Mouse (Mus musculus) layer of hippocampus, postnatal 25 days (tissue): ENCODE measurements at regions not wholly inside any gene's neighbourhood (a gene's known extent, or its start where the extent isn't known, plus 50 kb on each side); places are given as distances from the start of the nearest gene placed in this dataset.

ENCODE experiments used
- DNase-seq, 2 experiments: peaks; one replicate each; pipeline ENCODE4 v3.0.0; 2022; ENCODE audit warnings: mixed read lengths in 2 of 2, low spot score in 1 of 2; ENCODE audit errors: extremely low spot score in 1 of 2

DNA sequence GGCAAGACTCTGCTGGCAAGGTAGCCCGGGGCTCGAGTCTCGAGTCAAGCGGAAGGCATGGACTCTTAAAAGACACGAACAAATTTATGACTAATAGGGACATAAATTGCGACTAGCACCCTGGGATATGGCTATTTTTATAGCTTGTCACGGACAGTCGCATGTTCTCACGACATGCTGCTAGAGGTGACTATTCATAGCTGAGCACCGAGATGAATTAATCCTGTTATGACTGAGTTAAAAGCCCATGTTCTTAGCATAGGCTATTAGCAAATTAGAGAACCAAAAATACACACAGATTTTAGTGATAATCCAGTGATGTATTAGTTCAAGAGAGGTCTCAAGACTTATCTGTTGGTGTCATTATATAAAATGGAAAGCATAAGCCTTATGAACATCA lies 539.2 kb downstream of the Gm19410 start:
- DNase-seq = no peak

DNA sequence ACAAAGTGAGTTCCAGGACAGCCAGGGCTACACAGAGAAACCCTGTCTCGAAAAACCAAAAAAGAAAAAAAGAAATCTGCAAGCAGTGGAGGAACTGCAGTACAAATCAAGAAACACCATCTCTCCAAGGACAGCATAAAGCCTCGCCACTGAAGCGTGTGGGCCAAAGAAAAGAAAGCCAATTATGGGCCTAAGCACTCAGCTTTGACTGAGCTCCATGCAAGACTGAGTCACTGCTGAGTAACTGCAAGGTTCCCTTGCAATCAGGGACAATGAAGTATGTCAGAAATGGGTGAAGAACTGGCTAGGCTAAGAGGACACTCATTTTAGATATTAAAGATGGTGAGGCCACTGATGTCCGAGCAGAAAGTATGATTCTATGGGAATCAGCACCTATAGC lies 540.7 kb downstream of the Gm19410 start:
- DNase-seq = no peak

DNA sequence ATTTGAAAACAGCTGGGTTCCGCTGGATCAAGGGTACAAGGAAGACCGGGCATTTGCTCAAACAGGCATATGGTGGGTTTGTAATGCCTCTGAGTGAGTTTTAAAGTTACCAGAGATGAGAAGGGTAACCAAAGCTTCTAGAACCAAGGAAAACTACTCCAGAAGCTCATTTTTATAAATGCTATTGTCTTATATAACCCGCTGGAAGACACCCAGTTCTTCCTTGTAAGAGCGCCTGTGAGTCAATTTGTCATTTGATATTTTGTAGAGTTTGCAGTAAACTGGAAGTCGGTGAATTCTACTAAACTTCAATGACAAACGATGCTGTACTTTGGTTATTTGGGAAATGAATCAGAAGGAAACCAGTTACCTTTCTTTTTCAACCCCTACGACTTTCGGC lies 541.9 kb downstream of the Gm19410 start:
- DNase-seq = no peak

DNA sequence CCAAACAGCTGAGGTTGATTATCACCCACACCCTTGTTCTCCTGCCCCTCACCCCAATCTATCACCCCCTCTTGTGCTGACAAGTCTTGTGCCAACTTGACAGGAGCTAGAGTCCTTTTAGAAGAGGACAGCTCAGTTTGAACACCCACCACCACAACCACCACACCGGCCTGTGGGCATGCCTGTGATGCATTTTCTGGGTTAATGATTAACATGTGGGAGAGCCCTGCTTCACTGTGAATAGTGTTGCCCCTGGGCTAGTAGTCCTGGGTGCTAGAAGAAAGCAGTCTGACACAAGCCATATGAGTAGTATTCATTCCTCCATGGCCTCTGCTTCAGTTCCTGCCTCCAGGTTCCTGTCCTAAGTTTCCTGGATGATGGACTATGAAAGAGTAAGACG lies 542.5 kb downstream of the Gm19410 start:
- no peak for DNase-seq

DNA sequence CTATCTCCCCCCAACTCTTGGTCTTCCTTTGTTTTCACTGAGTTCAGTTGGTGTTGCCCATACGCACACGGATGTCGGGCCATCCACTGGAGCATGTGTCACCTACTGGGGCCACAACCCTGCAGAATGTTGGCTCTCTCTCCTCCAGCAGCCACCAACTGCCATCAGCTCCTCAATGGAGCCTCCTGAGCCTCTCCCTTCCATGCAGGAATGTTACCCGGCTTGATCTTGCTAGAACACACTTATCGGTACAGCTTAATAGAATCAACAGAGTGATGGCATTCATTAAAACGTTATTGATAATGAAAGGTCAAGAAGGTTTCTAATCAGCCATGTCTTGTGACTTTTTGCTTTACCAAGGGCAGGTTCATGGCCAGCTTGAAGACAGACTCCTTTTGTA lies 543.7 kb downstream of the Gm19410 start:
- DNase-seq = no peak

DNA sequence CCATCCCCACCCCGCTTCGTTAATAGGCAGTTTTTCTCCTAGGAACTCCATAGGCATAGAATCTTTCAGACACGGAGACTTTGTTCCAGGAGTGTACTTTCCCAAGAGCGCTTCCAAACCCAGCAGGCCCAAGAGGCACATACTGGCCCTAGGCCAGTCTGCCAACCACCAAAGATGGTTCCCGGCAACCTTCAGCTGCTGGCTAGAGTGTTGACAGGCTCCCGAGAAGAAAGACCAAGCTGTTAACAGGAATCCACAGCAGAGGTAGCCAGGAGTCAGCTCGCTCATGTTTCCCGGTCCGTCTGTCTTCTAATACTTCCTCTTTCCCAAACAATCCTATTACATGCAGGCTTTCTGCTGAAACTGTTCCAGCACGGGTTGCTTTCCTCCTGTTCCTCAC lies 544.4 kb downstream of the Gm19410 start:
- DNase-seq = no peak

DNA sequence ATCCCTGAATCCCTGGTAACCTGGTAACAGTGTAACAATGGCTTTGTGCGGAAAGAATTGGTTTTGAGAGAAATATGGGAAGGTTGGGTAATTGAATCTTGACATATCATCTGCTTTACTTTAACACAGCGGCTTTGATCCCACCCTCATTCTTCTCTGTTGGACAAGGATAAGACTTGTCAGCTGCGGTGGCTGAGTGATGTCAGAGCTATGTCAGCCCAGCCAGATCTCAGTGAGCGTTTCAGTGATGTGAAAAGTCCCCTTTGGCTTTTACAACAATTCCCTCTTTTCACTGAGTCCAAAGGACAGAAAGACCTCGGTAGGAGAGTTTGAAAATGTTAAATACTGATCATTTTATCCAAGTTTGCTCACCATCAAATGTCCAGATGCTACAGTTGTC lies 546.1 kb downstream of the Gm19410 start:
- DNase-seq = no peak

DNA sequence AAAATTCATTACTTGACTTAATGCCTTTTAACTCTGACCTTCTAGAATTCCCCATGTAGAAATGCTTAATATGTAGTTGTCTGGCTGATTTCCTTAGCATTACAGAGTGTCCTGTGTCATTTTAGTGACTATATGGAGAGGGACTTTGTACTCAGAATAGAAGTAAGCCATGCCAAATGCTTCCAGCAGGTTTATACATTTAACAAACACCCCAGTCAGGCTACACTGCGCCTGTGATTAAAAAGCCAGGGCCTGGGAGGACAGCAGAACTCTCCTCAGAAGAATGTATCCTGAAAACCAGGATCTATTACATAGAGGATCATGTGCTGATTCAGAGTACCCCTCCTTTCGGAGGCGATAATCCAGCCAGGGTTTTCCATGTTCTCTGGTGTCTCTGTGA lies 547.4 kb downstream of the Gm19410 start:
- no peak for DNase-seq

DNA sequence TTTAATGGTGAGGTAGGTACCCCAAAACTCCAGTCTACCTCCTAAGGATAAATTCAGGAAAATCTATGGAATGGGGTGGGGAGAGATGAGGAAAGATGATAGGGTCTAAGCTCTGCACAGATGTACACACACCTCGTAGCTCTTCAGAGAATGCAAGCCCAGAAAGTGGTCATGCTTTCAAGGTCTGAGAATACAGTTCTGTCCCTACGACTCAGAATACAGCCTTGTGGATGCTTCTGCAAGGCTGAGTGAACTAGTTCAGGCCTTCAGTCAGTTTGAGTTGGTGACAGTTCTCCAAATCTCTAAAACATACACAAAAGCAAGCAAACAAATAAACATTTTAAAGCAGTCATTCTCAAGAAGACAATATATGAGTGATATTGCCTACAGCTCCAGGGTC lies 552.8 kb downstream of the Gm19410 start:
- no peak for DNase-seq

DNA sequence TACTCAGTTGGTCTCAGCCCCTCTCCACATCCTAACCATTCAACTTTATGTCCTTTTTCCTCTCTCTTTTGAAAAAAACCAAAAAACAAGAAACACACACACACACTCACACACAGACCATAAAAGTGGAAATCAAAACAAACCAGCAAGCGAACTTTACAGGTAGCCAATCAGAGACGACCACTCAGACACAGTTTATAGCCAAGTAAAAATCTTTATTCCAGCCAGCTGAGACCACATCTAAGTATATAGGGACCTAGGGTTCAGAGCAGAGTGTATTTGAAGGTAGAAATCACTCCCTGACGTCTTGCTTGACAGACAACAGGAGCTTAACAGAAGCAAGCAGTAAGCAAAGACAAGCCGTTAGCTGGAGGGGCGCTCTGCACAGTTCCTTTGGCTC lies 553.3 kb downstream of the Gm19410 start:
- no peak for DNase-seq

DNA sequence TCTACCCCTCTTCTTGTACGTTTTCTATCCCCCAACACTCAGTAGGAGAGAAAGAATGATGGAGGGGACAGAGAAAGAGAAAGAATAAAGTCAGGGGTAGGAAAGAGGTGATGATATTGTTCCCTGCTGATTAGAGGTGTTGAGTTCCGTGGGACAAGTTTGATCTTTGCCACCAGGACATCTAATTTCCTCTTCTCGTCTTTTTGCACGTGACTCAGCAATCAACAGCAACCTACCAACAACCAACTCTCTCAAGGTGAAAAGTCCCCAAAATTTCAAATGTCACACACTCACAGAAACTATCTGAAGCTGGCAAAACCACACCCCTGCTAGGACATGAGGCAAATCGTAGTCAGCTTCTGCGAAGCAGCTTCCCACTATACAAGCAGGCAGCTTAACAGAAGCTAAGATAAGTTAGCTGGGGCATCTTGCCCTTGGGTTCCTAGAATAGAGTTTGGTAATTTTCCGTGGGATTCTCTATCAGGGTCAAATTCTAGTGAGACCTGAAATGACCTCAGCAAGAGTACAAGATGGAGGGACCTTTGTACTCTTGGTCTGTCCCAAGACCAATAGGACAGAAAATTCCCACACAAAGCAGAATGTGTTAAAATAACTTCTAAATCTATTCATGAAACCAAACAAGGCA lies 553.8 kb downstream of the Gm19410 start:
- DNase-seq = no peak

DNA sequence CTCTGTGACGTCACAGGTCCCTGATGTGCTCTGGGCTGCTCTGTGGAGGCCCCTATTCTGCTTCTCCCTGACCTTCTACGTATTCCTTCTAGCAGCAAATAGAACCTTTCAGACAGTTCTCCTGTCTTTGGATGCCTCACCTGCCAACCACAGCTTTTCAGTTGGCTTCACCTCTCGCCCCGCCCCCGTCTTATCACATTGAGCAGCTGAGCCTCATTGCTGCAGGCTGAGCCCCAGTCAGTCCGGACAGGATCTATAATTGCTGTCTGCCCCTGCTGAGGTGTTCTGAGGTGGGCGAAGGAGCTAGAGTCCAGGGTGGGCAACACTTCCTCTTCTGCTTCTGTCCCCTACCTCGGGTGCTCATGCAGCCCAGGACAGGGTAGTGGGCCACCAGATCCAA lies 556.5 kb downstream of the Gm19410 start:
- no peak for DNase-seq

DNA sequence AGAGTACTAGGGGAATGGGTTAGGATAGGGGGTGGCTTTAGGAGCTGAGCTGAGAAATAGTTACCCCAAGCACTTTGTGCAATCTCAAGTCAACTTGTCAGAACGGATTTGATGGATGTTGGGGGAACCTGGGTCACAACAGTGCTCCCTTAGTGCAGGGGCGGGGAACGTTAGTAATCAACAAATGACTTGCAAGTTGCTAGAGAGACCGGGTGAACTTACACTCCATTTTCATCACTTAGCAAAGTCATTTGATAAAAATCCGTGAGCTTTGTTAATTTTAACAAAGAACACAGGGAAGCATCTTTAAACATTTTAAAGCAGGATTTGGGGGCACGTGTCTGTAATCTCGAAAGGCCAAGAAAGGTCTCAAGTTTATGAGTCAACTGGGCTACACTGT lies 557.0 kb downstream of the Gm19410 start:
- no peak for DNase-seq

DNA sequence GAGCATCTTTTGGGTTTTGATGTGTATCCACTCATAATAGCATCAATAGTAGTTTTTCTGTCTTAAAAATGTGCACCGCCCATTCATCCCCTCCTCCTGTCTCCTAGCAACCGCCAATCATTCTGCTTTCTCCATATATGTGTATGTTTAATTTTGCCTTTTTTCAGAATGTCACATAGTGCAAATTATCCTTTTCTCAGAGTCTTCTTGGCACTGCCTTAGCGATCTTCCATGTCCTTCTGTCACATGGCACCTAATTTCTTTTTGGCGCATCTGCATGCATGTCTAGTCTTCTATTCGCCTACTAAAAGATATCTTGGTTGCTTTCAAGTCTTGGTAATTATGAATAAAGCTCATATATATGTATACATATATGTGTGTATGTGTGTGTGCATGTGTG lies 573.0 kb downstream of the Gm19410 start:
- no peak for DNase-seq

DNA sequence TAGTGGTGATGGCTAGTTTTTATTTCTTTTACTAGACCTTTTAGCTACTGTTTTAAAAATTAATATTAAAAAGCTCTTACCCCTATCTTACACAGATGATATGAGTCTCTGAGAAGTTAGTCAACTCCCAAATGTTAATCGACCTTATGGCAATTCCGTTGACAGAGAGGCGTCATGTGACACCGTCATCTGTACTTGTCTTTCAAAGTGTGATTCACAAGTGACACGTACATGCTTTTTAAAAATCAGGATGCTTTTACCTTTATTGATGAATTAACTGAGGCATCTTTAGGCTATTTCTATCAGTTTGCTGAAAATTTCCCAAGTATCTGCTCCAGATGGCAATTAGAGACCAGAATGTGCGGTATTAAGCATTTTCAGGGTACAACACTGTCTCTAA lies 573.9 kb downstream of the Gm19410 start:
- no peak for DNase-seq

DNA sequence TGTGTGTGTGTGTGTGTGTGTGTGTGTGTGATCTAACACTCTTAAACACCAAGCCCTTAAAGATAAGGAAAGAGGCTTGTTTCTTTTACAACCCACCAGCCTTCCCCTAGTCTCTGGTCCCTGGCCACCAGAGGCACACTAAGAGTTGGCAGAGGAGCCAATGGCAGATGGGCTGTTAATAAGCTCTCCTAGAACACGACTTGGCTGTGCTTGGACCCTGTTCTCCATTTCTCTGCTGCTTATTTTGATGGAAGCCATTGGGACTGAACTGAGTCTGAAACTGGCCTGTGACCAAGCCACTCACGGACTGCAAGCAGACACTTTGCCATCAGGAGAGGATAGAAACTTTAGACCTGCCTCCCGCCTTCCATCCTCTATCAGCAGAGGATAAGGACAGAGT lies 574.9 kb downstream of the Gm19410 start:
- DNase-seq = peak in 1 of 2 experiments; percentile 9

DNA sequence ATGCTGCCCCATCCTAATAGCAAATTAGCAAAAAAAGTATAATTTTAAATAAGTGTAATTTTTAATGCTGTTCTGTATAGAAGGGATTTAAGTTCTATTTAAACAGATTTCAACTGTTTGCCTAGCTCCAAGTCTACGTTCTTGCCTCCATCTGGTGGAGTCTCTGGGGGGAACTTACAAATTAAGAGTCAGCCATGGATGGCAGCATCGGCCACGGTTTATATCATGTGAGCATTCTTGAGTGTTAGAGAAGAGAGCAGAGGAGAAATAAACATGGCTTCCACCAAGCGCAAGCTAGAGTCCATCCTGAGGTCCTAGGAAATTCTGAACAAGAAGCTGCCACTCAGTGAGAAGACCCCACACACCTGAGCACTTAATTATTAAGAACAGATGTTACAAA lies 576.4 kb downstream of the Gm19410 start:
- DNase-seq = no peak

DNA sequence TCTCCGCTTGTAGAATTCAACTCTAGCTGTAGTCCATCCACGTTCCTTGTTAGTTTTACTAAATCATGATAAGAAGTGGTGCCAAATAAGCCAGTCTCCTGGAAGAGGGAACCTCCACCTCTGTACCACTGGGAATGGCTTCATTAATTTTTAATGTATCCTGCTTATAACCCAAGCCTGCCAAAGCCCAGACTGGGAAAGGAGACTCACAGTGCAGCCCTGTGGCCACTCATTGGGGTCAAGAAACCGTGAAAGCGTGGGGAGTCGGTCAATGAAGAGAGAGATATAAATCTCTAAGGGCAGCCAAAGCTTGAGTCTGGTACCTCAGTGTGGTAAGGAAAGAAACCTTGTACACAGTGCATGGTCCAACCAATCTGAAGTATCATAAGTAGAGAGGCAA lies 577.1 kb downstream of the Gm19410 start:
- DNase-seq = no peak

DNA sequence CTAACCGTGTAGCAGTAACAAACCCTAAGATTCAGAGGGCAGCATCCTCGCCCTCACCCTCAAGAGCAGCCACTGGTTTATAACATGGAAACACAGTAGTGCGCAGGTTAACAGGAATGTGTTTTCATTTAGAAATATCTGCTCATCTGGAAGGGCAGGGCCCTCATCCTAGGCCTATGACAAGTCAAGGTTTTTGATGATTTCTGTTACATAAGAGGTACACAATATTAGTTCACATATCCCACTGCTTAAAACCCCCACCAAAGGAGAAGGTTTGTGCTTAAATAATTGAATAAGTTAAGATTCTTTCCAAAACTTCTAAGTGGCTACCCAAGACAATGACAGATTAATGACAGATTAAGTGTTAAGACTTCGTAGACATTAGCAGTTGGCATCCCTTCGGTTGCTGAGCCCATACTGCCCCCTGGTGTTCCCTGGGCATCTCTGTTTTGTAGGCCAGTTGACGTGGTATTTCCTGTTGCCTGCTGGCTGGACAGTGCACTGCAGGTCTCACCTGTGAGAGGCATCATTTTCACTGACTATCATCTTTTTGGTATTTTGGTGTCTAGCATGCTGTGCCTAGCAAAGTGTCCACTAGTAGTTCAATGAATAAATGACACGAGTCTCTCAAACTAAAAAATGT lies 581.2 kb downstream of the Gm19410 start:
- peak; percentile 61 to 86 for DNase-seq

DNA sequence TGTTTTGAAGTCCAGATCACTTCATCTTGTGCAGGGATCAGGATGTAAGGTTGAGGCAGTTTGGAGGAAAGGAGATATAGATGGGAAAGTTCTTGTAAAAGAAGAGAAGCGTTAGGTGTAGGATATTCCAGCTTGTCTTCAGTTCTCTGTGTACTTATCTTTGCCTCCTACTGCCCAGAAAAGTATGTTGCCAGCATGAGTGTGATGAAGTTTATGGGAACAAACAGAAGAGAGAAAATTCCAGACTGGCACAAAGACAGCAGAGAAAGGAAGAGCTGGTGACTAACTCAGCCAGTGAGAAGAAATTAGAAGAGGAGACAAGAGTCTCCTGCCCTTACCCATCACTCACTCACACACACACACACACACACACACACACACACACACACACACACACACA lies 582.5 kb downstream of the Gm19410 start:
- no peak for DNase-seq

DNA sequence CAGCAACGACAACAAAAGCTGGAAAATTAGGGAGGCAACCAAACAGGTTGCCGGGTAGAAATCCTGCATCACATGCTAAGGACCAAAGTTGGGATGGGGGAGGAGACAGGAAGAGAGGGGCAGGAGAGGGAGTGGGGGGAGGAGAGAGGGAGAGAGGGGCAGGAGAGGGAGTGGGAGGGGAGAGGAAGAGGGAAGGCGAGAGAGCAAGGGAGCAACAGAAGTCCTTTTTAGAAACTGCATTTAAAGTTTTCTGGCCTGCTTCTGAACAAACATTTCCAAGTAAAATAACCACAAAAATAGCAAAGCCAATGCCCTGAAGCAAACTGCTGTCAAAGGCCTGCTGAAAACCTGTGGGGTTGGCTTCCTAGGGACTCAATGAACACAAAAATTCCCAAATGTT lies 589.3 kb downstream of the Gm19410 start:
- DNase-seq = no peak

DNA sequence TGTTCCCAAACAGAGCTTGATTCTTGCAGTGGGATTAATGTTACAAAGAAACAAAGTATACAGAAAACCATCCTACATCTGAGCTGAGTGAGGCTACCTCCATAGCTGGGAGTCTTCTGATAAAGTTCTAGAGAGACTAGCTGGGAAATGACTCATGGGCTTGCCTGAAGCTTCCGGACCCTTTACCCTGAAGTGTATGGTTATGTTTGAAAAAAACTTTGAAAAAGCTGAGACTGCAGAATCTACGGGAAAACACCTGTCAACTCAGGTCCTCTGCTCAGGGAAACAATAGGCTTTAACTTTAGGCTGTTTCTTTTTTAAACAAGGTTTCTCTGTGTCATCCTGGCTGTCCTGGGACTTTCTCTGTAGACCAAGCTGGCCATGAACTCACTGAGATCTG lies 593.4 kb downstream of the Gm19410 start:
- DNase-seq = no peak

DNA sequence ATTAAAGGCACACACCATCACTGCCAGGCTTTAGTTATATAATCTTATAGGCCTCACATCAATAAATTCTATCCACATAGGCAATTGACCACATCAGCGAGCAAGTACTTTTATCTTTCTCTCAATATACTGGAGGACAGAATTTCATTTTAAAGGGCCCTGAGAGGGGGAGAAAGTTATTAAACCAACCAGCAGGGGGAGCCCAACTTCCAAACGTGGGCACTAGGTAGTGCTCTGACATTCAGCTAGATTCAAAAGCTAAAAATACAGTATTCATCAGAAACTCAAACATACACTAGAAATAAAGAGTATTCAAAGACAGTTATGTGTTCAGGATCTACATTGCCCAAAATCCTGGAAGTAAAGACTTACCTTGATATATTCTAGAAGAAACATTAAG lies 595.7 kb downstream of the Gm19410 start:
- DNase-seq = peak; percentile 50 to 87
